Mouse (Mus musculus) gastrocnemius, adult 8-10 months (tissue): ENCODE measurements around the gene Wdr6. TPM values are rescaled to one million over a fixed set of nuclear protein-coding genes. Genes with fewer than 3 reads are reported as not detected.

Source experiments
- DNase-seq, 2 experiments: peaks; one replicate each; pipeline ENCODE4 v3.0.0; 2022; ENCODE audit warnings: low spot score in 2 of 2
- microRNA-seq: library from miRNA; unstranded; fragments of <30 nt; microRNA quantifications from one replicate; pipeline ENCODE4 v1.2.0, GENCODE M21; 2022
- total RNA-seq, 4 experiments: library from RNA; stranded (reverse); gene quantifications; 2 replicates each; pipeline ENCODE4 v1.2.4; 2022

The Wdr6 gene
- total RNA-seq, 4 experiments from 2014 or later, result 6.6 to 8.4 (median 7.7) TPM

DNA sequence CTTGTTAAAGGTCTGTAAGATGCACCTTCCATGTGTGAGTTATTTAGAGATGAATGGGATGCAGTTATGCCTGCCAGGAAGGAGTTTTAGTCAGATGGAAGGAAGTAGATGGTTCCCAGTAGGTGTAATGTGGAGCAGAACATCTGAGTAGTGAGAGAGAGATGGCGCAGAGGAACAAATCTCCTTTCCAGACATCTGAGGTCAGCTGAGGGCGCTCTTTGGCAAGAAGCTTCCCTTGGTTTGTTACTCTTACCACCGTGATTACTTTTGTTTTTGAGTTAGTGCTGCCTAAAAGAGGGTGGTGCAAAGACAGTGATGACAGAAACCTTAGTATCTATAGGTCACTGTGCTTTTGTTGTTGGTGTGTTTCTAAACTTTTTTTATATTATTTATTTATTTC lies 53.1 kb downstream of the Wdr6 start:
- no peak for DNase-seq

- no peak for DNase-seq
These were observed 55.2 kb downstream of the Wdr6 start for GRCm38 (mm10) chr9:108523341-108523740.

Small RNA genes within 50 kb of the gene (microRNA-seq; reads per million reads assigned to microRNA genes)
- gene Gm24083 (not detected), gene Mir191 (not detected), gene Mir425 (607 reads per million, percentile 73 among the genes with 10 or more reads in this experiment)

Other genes starting within 250 kb of the Wdr6 start
- 10 to 100 TPM; 66.3 to 72.7 (median 68.8) TPM for gene Gpx1, start 239.8 kb downstream of the Wdr6 start, total RNA-seq
- 10 to 100 TPM; 72.7 to 90.9 (median 87.3) TPM for gene Usp4, start 230.9 kb downstream of the Wdr6 start, total RNA-seq
- 1 to 10 TPM in 2 of 4 experiments, under 1 TPM in 2; 0.53 to 1.3 (median 0.97) TPM for gene 1700102P08Rik, start 185.9 kb downstream of the Wdr6 start, total RNA-seq
- not detected for gene Ccdc36, start 150.3 kb downstream of the Wdr6 start, total RNA-seq
- not detected for gene BC048562, start 142.3 kb downstream of the Wdr6 start, total RNA-seq
- 10 to 100 TPM; 13.8 to 21.0 (median 16.3) TPM for gene Ccdc71, start 118.2 kb downstream of the Wdr6 start, total RNA-seq
- 1 to 10 TPM; 1.3 to 2.7 (median 2.2) TPM for gene Klhdc8b, start 117.2 kb downstream of the Wdr6 start, total RNA-seq
- 100 to 1,000 TPM; 112 to 139 (median 128) TPM for gene Lamb2, start 99.0 kb downstream of the Wdr6 start, total RNA-seq
- 100 to 1,000 TPM; 118 to 134 (median 128) TPM for gene Usp19, start 88.1 kb downstream of the Wdr6 start, total RNA-seq
- gene Qars, start 71.0 kb downstream of the Wdr6 start, total RNA-seq, result 100 to 1,000 TPM in 1 of 4 experiments, 10 to 100 TPM in 3; 78.6 to 107 (median 95.6) TPM
- 10 to 100 TPM; 44.8 to 59.1 (median 55.7) TPM for gene Qrich1, start 61.9 kb downstream of the Wdr6 start, total RNA-seq
- gene Impdh2, start 18.5 kb downstream of the Wdr6 start, total RNA-seq, result 10 to 100 TPM; 60.2 to 78.6 (median 63.1) TPM
- 10 to 100 TPM; 31.9 to 34.4 (median 33.0) TPM for gene Ndufaf3, start 11.3 kb downstream of the Wdr6 start, total RNA-seq
- 1 to 10 TPM; 6.0 to 9.1 (median 7.6) TPM for gene Dalrd3, start 8.9 kb downstream of the Wdr6 start, total RNA-seq
- gene P4htm, start 18.9 kb upstream of the Wdr6 start, total RNA-seq, result 1 to 10 TPM; 3.8 to 5.5 (median 4.9) TPM
- gene Arih2, start 70.6 kb upstream of the Wdr6 start, total RNA-seq, result 10 to 100 TPM; 68.7 to 85.9 (median 81.8) TPM
- 10 to 100 TPM; 62.5 to 78.8 (median 68.7) TPM for gene Slc25a20, start 83.3 kb upstream of the Wdr6 start, total RNA-seq
- gene Prkar2a, start 110.6 kb upstream of the Wdr6 start, total RNA-seq, result 100 to 1,000 TPM; 182 to 235 (median 191) TPM
- 10 to 100 TPM; 12.0 to 15.8 (median 14.2) TPM for gene Ip6k2, start 205.1 kb upstream of the Wdr6 start, total RNA-seq
- 1 to 10 TPM; 3.6 to 4.9 (median 4.2) TPM for gene Nckipsd, start 229.6 kb upstream of the Wdr6 start, total RNA-seq
- gene Celsr3, start 247.6 kb upstream of the Wdr6 start, total RNA-seq, result under 1 TPM in 1 of 4 experiments, not detected in 3; 0.05 TPM